Mouse (Mus musculus) retina, adult 2 months (tissue): ENCODE data around the gene Gm21981.
"Not testable (repeated sequence)": the region's sequence is repeated elsewhere in the genome, so short reads cannot be mapped to it uniquely, and the experiment has no call there.

ENCODE experiments used
- DNase-seq: peaks from one replicate; pipeline ENCODE4 v3.0.0-alpha.2; 2012; ENCODE audit warnings: low read depth, low spot score

Gm21981 gene

GRCm38 (mm10) chr17:47664474-47664873 is 29.8 kb downstream of the Gm21981 start:
- no peak for DNase-seq

GRCm38 (mm10) chr17:47663009-47663713 is 31.1 kb downstream of the Gm21981 start:
- no peak for DNase-seq

- no peak for DNase-seq
Observed at GRCm38 (mm10) chr17:47658741-47659243, 35.5 kb downstream of the Gm21981 start.

GRCm38 (mm10) chr17:47657901-47658300 is 36.4 kb downstream of the Gm21981 start:
- no peak for DNase-seq

- no peak for DNase-seq
Observed at GRCm38 (mm10) chr17:47655697-47656096, 38.6 kb downstream of the Gm21981 start.

- not testable (repeated sequence) for DNase-seq
Observed at GRCm38 (mm10) chr17:47654346-47654745, 39.9 kb downstream of the Gm21981 start.

- no peak for DNase-seq
Observed at GRCm38 (mm10) chr17:47651953-47652352, 42.3 kb downstream of the Gm21981 start.

- no peak for DNase-seq
Observed at GRCm38 (mm10) chr17:47648966-47649365, 45.3 kb downstream of the Gm21981 start.

- DNase-seq, result no peak
Observed at GRCm38 (mm10) chr17:47646683-47647082, 47.6 kb downstream of the Gm21981 start.

GRCm38 (mm10) chr17:47642992-47643391 is 51.3 kb downstream of the Gm21981 start:
- DNase-seq, result no peak
